Mouse (Mus musculus) testis, adult 2 months (tissue): ENCODE data around the gene Fam228a.

ENCODE experiments used
- CTCF ChIP-seq: fragments of 200-500 bp; IDR thresholded peaks from 2 replicates; pipeline ENCODE4 v1.5.1; 2012; ENCODE audit warnings: low read depth, mild to moderate bottlenecking, inconsistent platforms, low read length, moderate library complexity; ENCODE audit not compliant: control insufficient read depth, insufficient read depth, insufficient replicate concordance
- POLR2A ChIP-seq: fragments of 200-500 bp; IDR thresholded peaks from 2 replicates; pipeline ENCODE4 v1.6.1; 2012; ENCODE audit warnings: low read depth, mild to moderate bottlenecking, inconsistent platforms, low read length, moderate library complexity; ENCODE audit not compliant: control insufficient read depth

DNA sequence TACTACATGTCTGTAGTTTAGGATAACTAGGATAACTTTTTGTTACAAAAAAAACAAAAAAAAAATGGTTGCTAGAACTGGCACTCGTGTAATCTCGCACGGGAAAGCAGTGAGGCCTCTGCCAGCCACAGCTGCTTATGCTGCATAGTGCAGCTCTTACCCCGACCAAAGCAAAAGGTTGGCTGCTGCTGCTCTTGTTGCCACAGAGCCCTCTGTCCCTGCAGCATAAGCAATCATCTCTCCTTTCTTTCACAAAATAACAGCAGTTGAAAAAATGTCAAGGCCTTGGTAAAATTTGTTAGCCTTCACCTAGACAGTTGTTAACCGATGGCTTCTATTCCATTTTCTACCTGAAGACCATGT lies 72.6 kb downstream of the Fam228a start:
- TF ChIP-seq CTCF = no peak
- TF ChIP-seq POLR2A = no peak
